Mouse (Mus musculus) cortical plate, adult 2 months (tissue): ENCODE data around the gene Plekhg2. TPM values are rescaled to one million over a fixed set of nuclear protein-coding genes. Genes with fewer than 3 reads are reported as not detected.

Experiments
- H3K27ac ChIP-seq: fragments of 200-500 bp; 2 replicates; pipeline ENCODE4 v1.5.1; 2012; ENCODE audit warnings: low read length, control low read depth, inconsistent platforms; ENCODE audit not compliant: insufficient read depth
- H3K4me1 ChIP-seq: fragments of 200-500 bp; 2 replicates; pipeline ENCODE4 v1.6.1; 2011; ENCODE audit warnings: low read length; ENCODE audit not compliant: control insufficient read depth, insufficient read depth
- H3K4me3 ChIP-seq: fragments of 200-500 bp; 2 replicates; pipeline ENCODE4 v1.5.1; 2011; ENCODE audit warnings: mild to moderate bottlenecking, low read length, control low read depth; ENCODE audit not compliant: insufficient read depth
- CTCF ChIP-seq: fragments of 200-500 bp; IDR thresholded peaks from 2 replicates; pipeline ENCODE4 v1.5.1; 2011; ENCODE audit warnings: mild to moderate bottlenecking, control low read depth, low read length; ENCODE audit not compliant: insufficient read depth; ENCODE audit errors: extremely low read depth
- POLR2A ChIP-seq: fragments of 200-500 bp; IDR thresholded peaks from 2 replicates; pipeline ENCODE4 v1.6.1; 2011; ENCODE audit warnings: mild to moderate bottlenecking, low read length, control low read depth; ENCODE audit not compliant: insufficient read depth; ENCODE audit errors: extremely low read depth
- polyA plus RNA-seq: library from polyadenylated mRNA; depleted of rRNA; stranded (reverse); fragments of >200 nt; gene quantifications from 2 replicates; pipeline ENCODE4 v1.2.3, GENCODE M21; 2012

Gene Plekhg2
- polyA plus RNA-seq, 1 experiment, result 4.2 TPM

GRCm38 (mm10) chr7:28341381-28341780, 31.0 kb downstream of the Plekhg2 start:
- peaks cover 2% of the 10 kb centered on the region; the same call in 1 of the 2 replicates for H3K4me1 ChIP-seq
- TF ChIP-seq POLR2A, result no peak
- TF ChIP-seq CTCF, result no peak
- H3K4me3 ChIP-seq, result no peak overlapping the region
- H3K27ac ChIP-seq, result no peak overlapping the region

DNA sequence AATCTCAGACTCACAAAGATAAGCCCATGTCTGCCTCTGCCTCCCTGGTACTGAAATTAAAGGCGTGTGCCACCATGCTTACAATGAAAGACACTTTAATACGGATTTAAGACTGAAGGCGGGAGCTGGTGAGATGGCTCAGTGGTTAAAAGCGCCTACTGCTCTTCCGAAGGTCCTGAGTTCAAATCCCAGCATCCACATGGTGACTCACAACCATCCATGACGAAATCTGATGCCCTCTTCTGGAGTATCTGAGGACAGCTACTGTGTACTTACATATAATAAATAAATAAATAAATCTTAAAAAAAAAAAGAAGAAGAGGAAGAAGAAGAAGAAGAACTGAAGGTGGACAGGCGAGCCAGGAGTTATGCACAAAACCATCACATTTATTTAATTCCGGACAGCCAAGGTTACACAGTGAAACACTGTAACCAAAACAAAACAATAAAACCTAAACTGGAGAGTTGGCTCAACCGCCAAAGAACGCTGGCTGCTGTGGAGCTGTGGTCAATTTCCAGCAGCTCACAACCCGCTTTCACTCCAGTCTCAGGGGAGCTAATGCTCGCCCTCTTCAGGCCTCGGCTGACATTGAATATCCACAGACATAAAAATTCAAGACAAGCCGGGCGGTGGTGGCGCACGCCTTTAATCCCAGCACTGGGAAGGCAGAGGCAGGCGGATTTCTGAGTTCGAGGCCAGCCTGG, 33.0 kb downstream of the Plekhg2 start:
- TF ChIP-seq CTCF, result no peak
- TF ChIP-seq POLR2A, result no peak
- Histone ChIP-seq H3K4me1 (peaks cover 2% of the 10 kb centered on the region; the same call in 1 of the 2 replicates), H3K4me3 (peak overlapping the region; percentile 77), H3K27ac (peak overlapping the region; percentile 25; the same call in 1 of the 2 replicates)

GRCm38 (mm10) chr7:28338108-28338998, 34.0 kb downstream of the Plekhg2 start, which contains the start of gene Supt5:
Gene Supt5 (minus strand): TSS chr7:28338746.
- Histone ChIP-seq H3K4me3 (peak within 1 kb of the TSS; percentile 77), H3K27ac (peak within 1 kb of the TSS; percentile 25; the same call in 1 of the 2 replicates), H3K4me1 (peaks cover 2% of the 10 kb centered on the region; the same call in 1 of the 2 replicates)
- TF ChIP-seq CTCF (no peak), POLR2A (peak; percentile 83)

GRCm38 (mm10) chr7:28335471-28335870, 36.9 kb downstream of the Plekhg2 start:
- Histone ChIP-seq H3K4me3 (no peak overlapping the region), H3K27ac (no peak overlapping the region), H3K4me1 (peaks cover 2% of the 10 kb centered on the region; the same call in 1 of the 2 replicates)
- no peak for TF ChIP-seq CTCF
- no peak for TF ChIP-seq POLR2A

DNA sequence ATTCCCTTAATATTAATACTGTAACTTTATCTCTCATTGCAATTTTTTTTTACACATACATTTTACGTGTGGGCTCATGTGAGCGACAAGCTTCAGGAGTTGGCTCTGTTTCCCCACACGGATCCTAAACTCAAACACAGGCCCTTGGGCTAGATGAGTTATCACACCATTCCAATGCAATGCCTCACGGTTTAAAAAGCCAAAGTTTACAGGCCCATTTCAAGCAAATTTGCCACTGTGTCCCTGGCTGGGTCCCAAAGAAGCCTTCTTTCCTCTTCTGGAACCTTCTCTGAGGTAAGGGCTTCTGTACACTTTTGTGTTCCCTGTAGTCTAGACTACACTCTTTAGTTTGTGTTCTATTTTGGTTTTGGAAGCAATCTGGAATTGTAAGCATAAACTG, 37.9 kb downstream of the Plekhg2 start:
- H3K27ac ChIP-seq, result no peak overlapping the region
- H3K4me1 ChIP-seq, result peaks cover 2% of the 10 kb centered on the region; the same call in 1 of the 2 replicates
- TF ChIP-seq POLR2A (no peak), CTCF (no peak)
- H3K4me3 ChIP-seq, result no peak overlapping the region

DNA sequence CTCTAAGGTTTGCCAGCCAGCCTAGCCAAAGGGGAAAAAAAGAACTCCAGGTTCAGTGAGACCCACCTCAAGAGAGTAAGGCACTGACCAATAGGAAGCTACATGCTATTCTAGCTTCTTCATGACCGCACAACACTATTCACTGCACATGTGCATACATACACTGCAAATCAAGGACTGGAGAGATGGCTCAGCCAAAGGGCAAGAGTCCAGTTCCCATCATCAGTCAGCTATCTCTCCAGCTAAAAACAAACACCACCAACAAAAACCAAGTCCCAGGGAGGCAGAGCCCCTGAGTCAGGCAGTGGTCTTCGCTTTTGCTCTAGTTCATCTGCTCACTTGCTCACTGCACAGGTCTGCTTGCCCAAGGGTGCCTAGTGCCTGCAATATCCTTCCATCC, 44.1 kb downstream of the Plekhg2 start:
- Histone ChIP-seq H3K4me3 (no peak overlapping the region), H3K27ac (no peak overlapping the region), H3K4me1 (no peaks in the 10 kb centered on the region)
- TF ChIP-seq CTCF (no peak), POLR2A (no peak)

DNA sequence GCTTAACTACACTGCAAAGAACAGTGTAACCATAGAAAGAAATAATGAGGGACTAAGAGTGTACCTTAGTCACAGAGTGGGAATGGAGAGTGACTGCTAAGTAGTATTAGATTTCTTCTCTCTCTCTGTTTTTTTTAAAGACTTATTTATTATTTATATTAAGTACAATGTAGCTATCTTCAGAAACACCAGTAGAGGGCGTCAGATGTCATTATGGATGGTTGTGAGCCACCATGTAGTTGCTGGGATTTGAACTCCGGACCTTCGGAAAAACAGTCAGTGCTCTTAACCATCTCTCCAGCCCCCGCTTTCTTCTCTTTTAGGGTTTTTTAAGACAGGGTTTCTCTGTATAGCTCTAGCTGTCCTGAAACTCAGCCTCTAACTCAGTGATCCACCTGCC, 45.9 kb downstream of the Plekhg2 start:
- TF ChIP-seq CTCF, result no peak
- no peak for TF ChIP-seq POLR2A
- Histone ChIP-seq H3K27ac (no peak overlapping the region), H3K4me1 (no peaks in the 10 kb centered on the region), H3K4me3 (no peak overlapping the region)

- no peaks in the 10 kb centered on the region for H3K4me1 ChIP-seq
- no peak for TF ChIP-seq CTCF
- no peak for TF ChIP-seq POLR2A
- no peak overlapping the region for H3K4me3 ChIP-seq
- no peak overlapping the region for H3K27ac ChIP-seq
Measured at GRCm38 (mm10) chr7:28325293-28325692, 47.1 kb downstream of the Plekhg2 start.

GRCm38 (mm10) chr7:28321974-28322720, 50.3 kb downstream of the Plekhg2 start:
- TF ChIP-seq CTCF (no peak), POLR2A (no peak)
- no peaks in the 10 kb centered on the region for H3K4me1 ChIP-seq
- no peak overlapping the region for H3K4me3 ChIP-seq
- no peak overlapping the region for H3K27ac ChIP-seq
